Mouse (Mus musculus): ENCODE results near the gene Tmem107. TPM values are rescaled to one million over a fixed set of nuclear protein-coding genes. Genes with fewer than 3 reads are reported as not detected.
"Not testable (repeated sequence)": the region's sequence is repeated elsewhere in the genome, so short reads cannot be mapped to it uniquely, and the experiment has no call there.

Gene Tmem107
- polyA plus RNA-seq, 1 experiment from 2014 or later = 56.9 TPM

GRCm38 (mm10) chr11:69089616-69090290 lies 19.1 kb downstream of the Tmem107 start:
- TF ChIP-seq CTCF (IDR thresholded peaks at IDR 0.05) = no peak
- H3K27me3 ChIP-seq = no peaks in the 10 kb centered on the region
- DNase-seq (ENCODE audit: low read depth, low spot score) (no peak), ATAC-seq (no peak)
- CTCF ChIA-PET = no interaction called here
- POLR2A ChIA-PET = interaction anchor here (1.5 kb wide), 1 partner anchor 17 kb away, joined by 4 read pairs; no protein-coding TSS in a partner anchor
- in situ Hi-C loops (cut with MboI; ENCODE audit: low pct_unique_long_range_greater_than_20kb) = loop anchor here (25.0 kb wide), 1 partner anchor 898 kb away; the partner anchor contains the start of genes Ctdnep1, Elp5, Gabarap and Phf23

DNA sequence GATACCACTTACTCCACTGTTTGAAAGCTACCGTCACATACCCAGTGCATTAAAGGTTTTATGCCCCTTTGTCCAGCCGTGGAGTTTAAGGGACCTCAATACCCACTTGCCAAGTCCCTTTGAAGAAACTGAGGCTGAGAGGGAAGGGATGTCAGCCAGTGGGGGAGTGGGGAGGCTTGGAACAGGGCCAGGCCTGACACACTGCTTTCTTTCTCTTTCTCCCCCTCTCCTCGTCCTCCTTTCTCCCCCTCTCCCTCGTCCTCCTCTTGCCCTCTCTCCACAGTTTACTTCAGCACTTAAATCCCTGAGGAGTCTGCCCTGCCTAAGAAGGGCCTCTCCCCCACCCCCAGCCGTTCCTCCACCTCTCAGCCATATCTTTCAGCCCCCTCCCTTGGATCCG lies 19.8 kb downstream of the Tmem107 start:
- no peak for DNase-seq (ENCODE audit: low read depth, low spot score)
- TF ChIP-seq CTCF (IDR thresholded peaks at IDR 0.05) = no peak
- ATAC-seq = no peak
- H3K27me3 ChIP-seq = no peaks in the 10 kb centered on the region
- POLR2A ChIA-PET = interaction anchor here (0.7 to 1.5 kb wide), 2 partner anchors 14 to 18 kb away, joined by 3 to 4 read pairs; no protein-coding TSS in a partner anchor
- in situ Hi-C loops (cut with MboI; ENCODE audit: low pct_unique_long_range_greater_than_20kb) = loop anchor here (25.0 kb wide), 1 partner anchor 897 kb away; the partner anchor contains the start of genes Ctdnep1, Elp5, Gabarap and Phf23
- CTCF ChIA-PET = no interaction called here

- DNase-seq (ENCODE audit: low read depth, low spot score) (no peak), ATAC-seq (no peak)
- in situ Hi-C loops (cut with MboI; ENCODE audit: low pct_unique_long_range_greater_than_20kb) = loop anchor here (25.0 kb wide), 1 partner anchor 896 kb away; the partner anchor contains the start of genes Ctdnep1, Elp5, Gabarap and Phf23
- CTCF ChIA-PET = interaction anchor here (1.0 to 2.3 kb wide), 9 partner anchors 12 to 32 kb away, joined by 3 to 13 read pairs (median 5); partner anchors contain the start of genes 9130213A22Rik and Borcs6
- TF ChIP-seq CTCF (IDR thresholded peaks at IDR 0.05) = no peak
- H3K27me3 ChIP-seq = no peaks in the 10 kb centered on the region
- POLR2A ChIA-PET = interaction anchor here (0.8 kb wide), 1 partner anchor 12 kb away, joined by 3 read pairs; no protein-coding TSS in a partner anchor
Observed at GRCm38 (mm10) chr11:69091566-69092385, 21.2 kb downstream of the Tmem107 start.

GRCm38 (mm10) chr11:69092386-69092751 lies 21.8 kb downstream of the Tmem107 start:
- ATAC-seq = no peak

GRCm38 (mm10) chr11:69092871-69093270 lies 22.3 kb downstream of the Tmem107 start:
- CTCF ChIA-PET = interaction anchor here (0.8 to 2.3 kb wide), 12 partner anchors 11 to 33 kb away, joined by 3 to 13 read pairs (median 4); partner anchors contain the start of genes 9130213A22Rik and Borcs6
- no peak for TF ChIP-seq CTCF (IDR thresholded peaks at IDR 0.05)
- in situ Hi-C loops (cut with MboI; ENCODE audit: low pct_unique_long_range_greater_than_20kb) = loop anchor here (25.0 kb wide), 1 partner anchor 894 kb away; the partner anchor contains the start of genes Ctdnep1, Elp5, Gabarap and Phf23

More at GRCm38 (mm10) chr11:69092386-69092751, 21.8 kb downstream of the Tmem107 start:
- CTCF ChIA-PET = interaction anchor here (0.8 to 2.3 kb wide), 11 partner anchors 13 to 33 kb away, joined by 3 to 13 read pairs (median 5); partner anchors contain the start of genes 9130213A22Rik and Borcs6
- in situ Hi-C loops (cut with MboI; ENCODE audit: low pct_unique_long_range_greater_than_20kb) = loop anchor here (25.0 kb wide), 1 partner anchor 895 kb away; the partner anchor contains the start of genes Ctdnep1, Elp5, Gabarap and Phf23
- TF ChIP-seq CTCF (IDR thresholded peaks at IDR 0.05) = no peak
- POLR2A ChIA-PET = interaction anchor here (0.8 kb wide), 1 partner anchor 13 kb away, joined by 3 read pairs; no protein-coding TSS in a partner anchor
- no peak for DNase-seq (ENCODE audit: low read depth, low spot score)
- no peaks in the 10 kb centered on the region for H3K27me3 ChIP-seq

GRCm38 (mm10) chr11:69093856-69094255 lies 23.2 kb downstream of the Tmem107 start:
- not testable (repeated sequence) for H3K27me3 ChIP-seq; DNase-seq (ENCODE audit: low read depth, low spot score); ATAC-seq
- ChIA-PET CTCF (interaction anchor here (1.0 to 2.3 kb wide), 8 partner anchors 12 to 54 kb away, joined by 3 to 5 read pairs (median 4); no protein-coding TSS in a partner anchor), POLR2A (interaction anchor here (0.5 to 1.5 kb wide), 5 partner anchors 17 to 36 kb away, joined by 3 to 4 read pairs (median 3); partner anchors contain the start of gene 9130213A22Rik)
- in situ Hi-C loops (cut with MboI; ENCODE audit: low pct_unique_long_range_greater_than_20kb) = loop anchor here (25.0 kb wide), 1 partner anchor 893 kb away; the partner anchor contains the start of genes Ctdnep1, Elp5, Gabarap and Phf23

More at GRCm38 (mm10) chr11:69092871-69093270, 22.3 kb downstream of the Tmem107 start:
- POLR2A ChIA-PET = interaction anchor here (0.8 kb wide), 1 partner anchor 13 kb away, joined by 3 read pairs; no protein-coding TSS in a partner anchor
- H3K27me3 ChIP-seq = no peaks in the 10 kb centered on the region
- ATAC-seq = no peak
- no peak for DNase-seq (ENCODE audit: low read depth, low spot score)

GRCm38 (mm10) chr11:69094697-69095429 lies 24.3 kb downstream of the Tmem107 start, which contains the start of gene Per1:
Gene Per1, plus strand, starts transcription at chr11:69095217.
- CTCF ChIA-PET = interaction anchor here (1.0 to 2.3 kb wide), 9 partner anchors 15 to 162 kb away, joined by 3 to 5 read pairs (median 4); partner anchors contain the start of gene 9130213A22Rik
- in situ Hi-C loops (cut with MboI; ENCODE audit: low pct_unique_long_range_greater_than_20kb) = loop anchor here (5.0 to 25.0 kb wide), 2 partner anchors 317 to 892 kb away; partner anchors contain the start of genes Ctdnep1, Elp5, Gabarap and Kdm6b
- no peak for TF ChIP-seq CTCF (IDR thresholded peaks at IDR 0.05)
- ATAC-seq (peak; percentile 60), DNase-seq (ENCODE audit: low read depth, low spot score) (peak; percentile 96)
- POLR2A ChIA-PET = interaction anchor here (0.5 to 1.5 kb wide), 6 partner anchors 16 to 37 kb away, joined by 3 to 4 read pairs (median 3); partner anchors contain the start of gene 9130213A22Rik
- H3K27me3 ChIP-seq = no peaks in the 10 kb centered on the region

DNA sequence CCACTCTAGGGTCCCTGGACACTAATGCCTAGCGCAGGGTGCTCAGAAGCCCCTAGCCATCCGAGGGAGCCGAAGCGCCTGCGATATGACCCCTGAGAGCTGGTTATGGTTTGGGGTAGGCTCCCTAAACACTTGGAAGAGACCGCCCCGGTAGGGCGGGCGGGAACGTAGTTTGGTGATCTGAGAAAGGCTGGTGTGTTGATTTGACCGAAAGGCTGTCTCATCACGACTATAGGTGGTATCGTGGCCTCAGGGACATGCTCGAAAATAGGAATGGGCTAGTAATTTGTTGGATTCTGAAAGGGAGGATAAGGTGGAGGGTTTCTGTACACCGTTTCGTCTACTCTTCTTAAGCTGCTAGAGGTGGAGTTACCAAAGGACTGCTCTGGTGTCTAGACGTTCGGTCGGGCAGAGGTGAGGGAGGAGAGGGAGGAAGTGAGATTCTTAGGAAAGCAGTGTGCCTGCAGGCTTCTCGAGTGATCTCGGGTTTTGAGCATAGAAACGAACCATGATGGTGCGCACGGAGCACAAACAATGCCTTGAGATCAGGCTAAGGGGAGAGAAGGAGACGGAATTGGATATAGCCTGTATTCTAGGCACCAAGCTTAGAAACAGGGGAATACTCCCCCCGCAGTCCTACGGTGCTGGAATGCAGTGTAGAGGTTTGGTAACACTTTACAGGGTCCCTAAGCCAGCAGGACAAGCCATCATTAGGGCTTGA lies 25.1 kb downstream of the Tmem107 start:
- TF ChIP-seq CTCF (IDR thresholded peaks at IDR 0.05) = no peak
- H3K27me3 ChIP-seq = no peaks in the 10 kb centered on the region
- no peak for DNase-seq (ENCODE audit: low read depth, low spot score)

More for the DNA sequence above, 25.1 kb downstream of the Tmem107 start:
- ChIA-PET POLR2A (interaction anchor here (0.9 kb wide), 1 partner anchor 16 kb away, joined by 4 read pairs; no protein-coding TSS in a partner anchor), CTCF (interaction anchor here (1.0 to 2.3 kb wide), 6 partner anchors 14 to 162 kb away, joined by 3 to 5 read pairs (median 4); partner anchors contain the start of gene 9130213A22Rik)
- ATAC-seq = no peak
- in situ Hi-C loops (cut with MboI; ENCODE audit: low pct_unique_long_range_greater_than_20kb) = loop anchor here (5.0 to 25.0 kb wide), 2 partner anchors 317 to 892 kb away; partner anchors contain the start of genes Ctdnep1, Elp5, Gabarap and Kdm6b
